Mouse (Mus musculus) E14TG2a.4 (cell line): ENCODE measurements around the gene Grn.

Experiments
- H3K27me3 ChIP-seq: 2 replicates; pipeline ENCODE4 v1.6.1; 2014; ENCODE audit warnings: low read length, control low read depth; ENCODE audit not compliant: insufficient read depth
- H3K36me3 ChIP-seq: 2 replicates; pipeline ENCODE4 v1.6.1; 2014; ENCODE audit warnings: low read length, control low read depth; ENCODE audit not compliant: insufficient read depth
- H3K4me1 ChIP-seq: replicated peaks from 2 replicates; pipeline ENCODE4 v1.6.1; 2014; ENCODE audit warnings: low read depth, low read length, control low read depth
- H3K4me3 ChIP-seq: replicated peaks from 2 replicates; pipeline ENCODE4 v1.5.1; 2014; ENCODE audit warnings: mild to moderate bottlenecking, low read length
- H3K9me3 ChIP-seq: 2 replicates; pipeline ENCODE4 v1.6.1; 2014; ENCODE audit warnings: low read length, control low read depth
- CTCF ChIP-seq: conservative IDR thresholded peaks from 2 replicates; pipeline ENCODE4 v1.5.1; 2014; ENCODE audit warnings: low read length
- NANOG ChIP-seq: IDR thresholded peaks from 2 replicates; pipeline ENCODE4 v1.6.1; 2014; ENCODE audit warnings: borderline replicate concordance, low read length, mixed read lengths
- POU5F1 ChIP-seq: IDR thresholded peaks from 2 replicates; pipeline ENCODE4 v1.6.1; 2014; ENCODE audit warnings: low read length, borderline replicate concordance

The Grn gene

DNA sequence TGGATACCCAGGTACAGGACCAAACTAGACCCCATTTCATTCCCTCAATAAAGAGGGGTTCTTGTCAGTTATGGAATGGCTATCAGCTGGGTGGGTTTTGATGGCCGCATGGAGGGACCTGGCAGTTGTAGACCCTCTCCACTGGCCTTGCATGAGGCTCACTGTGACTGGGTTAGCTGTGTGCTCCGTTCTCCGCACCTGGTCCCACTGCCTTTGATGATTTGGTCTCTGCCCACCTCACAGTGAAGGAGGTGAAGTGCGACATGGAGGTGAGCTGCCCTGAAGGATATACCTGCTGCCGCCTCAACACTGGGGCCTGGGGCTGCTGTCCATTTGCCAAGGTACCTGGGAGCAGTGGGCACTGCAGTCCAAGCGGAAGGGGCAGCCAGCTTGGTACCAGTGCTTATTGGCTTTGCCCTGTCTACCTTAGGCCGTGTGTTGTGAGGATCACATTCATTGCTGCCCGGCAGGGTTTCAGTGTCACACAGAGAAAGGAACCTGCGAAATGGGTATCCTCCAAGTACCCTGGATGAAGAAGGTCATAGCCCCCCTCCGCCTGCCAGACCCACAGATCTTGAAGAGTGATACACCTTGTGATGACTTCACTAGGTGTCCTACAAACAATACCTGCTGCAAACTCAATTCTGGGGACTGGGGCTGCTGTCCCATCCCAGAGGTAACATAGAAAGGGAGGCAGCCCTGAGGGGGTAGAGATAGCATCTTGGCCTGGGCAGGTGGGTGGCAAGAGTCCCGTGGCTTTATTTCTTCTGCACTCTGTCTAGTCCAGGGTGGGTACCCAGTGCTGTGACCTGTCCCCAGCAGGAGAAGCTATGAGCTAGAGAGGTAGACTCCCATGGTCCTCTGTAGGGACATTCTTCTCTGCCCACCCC lies 4.9 kb downstream of the Grn start:
- no peaks in the 10 kb centered on the region for H3K9me3 ChIP-seq
- peaks cover 68% of the 10 kb centered on the region for H3K4me1 ChIP-seq
- TF ChIP-seq NANOG (no peak), CTCF (no peak), POU5F1 (no peak)
- peaks cover 24% of the 10 kb centered on the region for H3K27me3 ChIP-seq
- H3K4me3 ChIP-seq = no peak overlapping the region
- H3K36me3 ChIP-seq = peaks cover 45% of the 10 kb centered on the region

DNA sequence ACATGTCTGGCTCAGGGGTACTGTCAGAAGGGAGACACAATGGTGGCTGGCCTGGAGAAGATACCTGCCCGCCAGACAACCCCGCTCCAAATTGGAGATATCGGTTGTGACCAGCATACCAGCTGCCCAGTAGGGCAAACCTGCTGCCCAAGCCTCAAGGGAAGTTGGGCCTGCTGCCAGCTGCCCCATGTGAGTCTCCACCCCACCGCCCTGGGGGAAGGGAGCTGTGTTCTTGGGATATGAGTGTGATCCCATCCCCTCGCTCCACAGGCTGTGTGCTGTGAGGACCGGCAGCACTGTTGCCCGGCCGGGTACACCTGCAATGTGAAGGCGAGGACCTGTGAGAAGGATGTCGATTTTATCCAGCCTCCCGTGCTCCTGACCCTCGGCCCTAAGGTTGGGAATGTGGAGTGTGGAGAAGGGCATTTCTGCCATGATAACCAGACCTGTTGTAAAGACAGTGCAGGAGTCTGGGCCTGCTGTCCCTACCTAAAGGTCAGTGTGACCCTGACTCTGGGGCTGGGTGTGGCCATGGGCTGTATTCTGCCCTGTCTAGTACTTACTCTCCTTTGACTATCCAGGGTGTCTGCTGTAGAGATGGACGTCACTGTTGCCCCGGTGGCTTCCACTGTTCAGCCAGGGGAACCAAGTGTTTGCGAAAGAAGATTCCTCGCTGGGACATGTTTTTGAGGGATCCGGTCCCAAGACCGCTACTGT lies 5.8 kb downstream of the Grn start:
- peaks cover 25% of the 10 kb centered on the region for H3K27me3 ChIP-seq
- TF ChIP-seq CTCF (no peak), NANOG (no peak), POU5F1 (no peak)
- peaks cover 45% of the 10 kb centered on the region for H3K36me3 ChIP-seq
- peaks cover 76% of the 10 kb centered on the region for H3K4me1 ChIP-seq
- no peaks in the 10 kb centered on the region for H3K9me3 ChIP-seq
- no peak overlapping the region for H3K4me3 ChIP-seq

DNA sequence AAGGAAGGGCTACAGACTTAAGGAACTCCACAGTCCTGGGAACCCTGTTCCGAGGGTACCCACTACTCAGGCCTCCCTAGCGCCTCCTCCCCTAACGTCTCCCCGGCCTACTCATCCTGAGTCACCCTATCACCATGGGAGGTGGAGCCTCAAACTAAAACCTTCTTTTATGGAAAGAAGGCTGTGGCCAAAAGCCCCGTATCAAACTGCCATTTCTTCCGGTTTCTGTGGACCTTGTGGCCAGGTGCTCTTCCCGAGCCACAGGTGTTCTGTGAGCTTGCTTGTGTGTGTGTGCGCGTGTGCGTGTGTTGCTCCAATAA lies 6.3 kb downstream of the Grn start:
- Histone ChIP-seq H3K27me3 (peaks cover 25% of the 10 kb centered on the region), H3K36me3 (peaks cover 45% of the 10 kb centered on the region), H3K4me1 (peaks cover 74% of the 10 kb centered on the region), H3K9me3 (no peaks in the 10 kb centered on the region), H3K4me3 (no peak overlapping the region)
- TF ChIP-seq POU5F1 (no peak), CTCF (no peak), NANOG (no peak)

DNA sequence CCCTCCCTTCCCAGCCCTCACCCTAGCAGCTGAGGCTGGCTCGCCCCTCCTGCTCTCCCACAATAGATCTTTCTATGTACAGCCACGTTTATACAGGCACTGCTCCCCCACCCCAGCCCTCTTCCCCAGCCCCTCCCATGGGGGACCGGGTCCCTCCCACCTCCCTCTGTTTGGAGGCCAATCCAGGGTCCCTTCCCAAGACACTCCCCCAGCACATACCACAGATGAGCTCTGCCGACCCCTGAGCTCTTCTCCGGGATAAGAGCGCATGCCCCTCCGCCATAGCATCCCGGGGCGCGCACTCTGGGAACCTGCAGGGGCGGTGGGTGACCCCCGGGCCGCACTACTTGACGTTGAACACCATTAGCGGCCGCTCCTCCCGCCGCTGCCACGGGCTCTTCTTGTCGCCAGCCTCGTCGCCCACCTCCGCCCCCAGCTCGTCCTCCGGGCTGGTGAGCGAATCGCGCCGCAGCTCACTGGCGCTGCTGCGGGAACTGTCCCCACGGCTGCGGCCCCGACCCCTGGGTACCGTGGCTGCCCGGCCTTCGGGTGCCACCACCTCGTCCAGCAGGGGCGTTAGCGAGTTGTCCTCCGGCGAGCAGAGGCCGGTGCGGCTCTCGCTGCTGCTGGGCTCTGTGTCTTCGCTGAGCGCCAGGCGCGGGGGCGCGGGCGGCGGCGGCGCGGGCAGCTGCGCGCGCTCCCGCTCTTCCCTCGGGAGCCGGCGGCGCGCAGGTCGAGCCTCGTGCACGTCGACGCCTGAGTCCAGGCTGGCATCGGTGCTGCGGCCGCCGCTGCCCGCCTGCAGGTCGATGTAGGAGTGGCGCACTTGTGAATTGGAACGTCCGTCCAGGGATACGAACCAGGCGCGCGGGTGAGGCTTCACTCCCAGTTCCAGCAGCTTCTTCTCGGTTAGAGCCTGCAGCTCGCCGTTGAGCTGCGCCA lies 7.3 kb downstream of the Grn start:
- no peak for TF ChIP-seq NANOG
- TF ChIP-seq POU5F1 = no peak

DNA sequence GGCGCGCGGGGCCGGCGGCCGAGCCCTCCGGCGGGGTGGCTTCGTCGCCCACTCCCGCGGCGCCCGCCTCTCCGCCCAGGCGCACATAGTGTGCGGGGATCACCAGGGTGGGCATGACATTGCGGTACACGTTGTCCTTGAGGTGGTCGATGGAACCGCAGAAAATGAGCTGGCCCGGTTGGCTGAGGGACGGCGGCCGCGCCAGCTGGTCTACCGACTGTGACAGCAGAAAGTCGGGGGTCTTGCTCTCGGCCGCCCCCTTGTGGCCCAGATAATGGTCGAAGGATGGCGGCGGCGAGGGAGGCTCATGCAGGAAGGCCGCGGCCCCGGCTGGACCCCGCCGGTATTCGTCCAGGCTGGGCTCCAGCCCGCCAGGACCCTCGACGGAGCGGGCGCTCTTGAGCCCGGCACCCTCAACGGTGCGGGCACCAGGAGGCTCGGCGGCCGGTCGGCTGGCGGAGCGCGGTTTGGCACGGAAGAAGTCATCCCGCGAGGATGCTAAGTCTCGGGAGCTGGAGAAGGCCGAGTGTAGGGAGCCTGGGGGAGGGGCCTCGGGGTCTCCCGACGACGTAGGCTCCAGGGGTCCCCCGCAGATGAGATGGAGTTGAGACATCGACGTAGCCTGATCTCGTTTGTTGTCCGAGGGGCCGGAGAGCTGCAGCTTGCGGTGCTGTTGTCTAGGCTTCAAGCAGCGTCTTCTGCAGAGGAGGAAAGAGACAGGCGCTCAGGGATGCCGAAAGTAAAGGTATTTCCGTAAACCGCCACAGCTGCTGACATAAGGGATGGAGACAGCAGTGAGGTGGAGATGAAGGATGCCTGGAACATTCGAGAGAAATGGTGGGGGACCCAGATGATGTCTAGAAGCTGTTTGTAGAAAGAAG lies 8.3 kb downstream of the Grn start:
- Histone ChIP-seq H3K4me1 (peaks cover 63% of the 10 kb centered on the region), H3K9me3 (no peaks in the 10 kb centered on the region), H3K36me3 (peaks cover 32% of the 10 kb centered on the region), H3K27me3 (peaks cover 31% of the 10 kb centered on the region), H3K4me3 (peak overlapping the region; percentile 90)
- TF ChIP-seq POU5F1 (no peak), NANOG (no peak), CTCF (peak; percentile 49)

More for the DNA sequence above, 7.3 kb downstream of the Grn start:
- Histone ChIP-seq H3K4me1 (peaks cover 69% of the 10 kb centered on the region), H3K9me3 (no peaks in the 10 kb centered on the region), H3K4me3 (peak overlapping the region; percentile 90), H3K27me3 (peaks cover 25% of the 10 kb centered on the region), H3K36me3 (peaks cover 43% of the 10 kb centered on the region)

DNA sequence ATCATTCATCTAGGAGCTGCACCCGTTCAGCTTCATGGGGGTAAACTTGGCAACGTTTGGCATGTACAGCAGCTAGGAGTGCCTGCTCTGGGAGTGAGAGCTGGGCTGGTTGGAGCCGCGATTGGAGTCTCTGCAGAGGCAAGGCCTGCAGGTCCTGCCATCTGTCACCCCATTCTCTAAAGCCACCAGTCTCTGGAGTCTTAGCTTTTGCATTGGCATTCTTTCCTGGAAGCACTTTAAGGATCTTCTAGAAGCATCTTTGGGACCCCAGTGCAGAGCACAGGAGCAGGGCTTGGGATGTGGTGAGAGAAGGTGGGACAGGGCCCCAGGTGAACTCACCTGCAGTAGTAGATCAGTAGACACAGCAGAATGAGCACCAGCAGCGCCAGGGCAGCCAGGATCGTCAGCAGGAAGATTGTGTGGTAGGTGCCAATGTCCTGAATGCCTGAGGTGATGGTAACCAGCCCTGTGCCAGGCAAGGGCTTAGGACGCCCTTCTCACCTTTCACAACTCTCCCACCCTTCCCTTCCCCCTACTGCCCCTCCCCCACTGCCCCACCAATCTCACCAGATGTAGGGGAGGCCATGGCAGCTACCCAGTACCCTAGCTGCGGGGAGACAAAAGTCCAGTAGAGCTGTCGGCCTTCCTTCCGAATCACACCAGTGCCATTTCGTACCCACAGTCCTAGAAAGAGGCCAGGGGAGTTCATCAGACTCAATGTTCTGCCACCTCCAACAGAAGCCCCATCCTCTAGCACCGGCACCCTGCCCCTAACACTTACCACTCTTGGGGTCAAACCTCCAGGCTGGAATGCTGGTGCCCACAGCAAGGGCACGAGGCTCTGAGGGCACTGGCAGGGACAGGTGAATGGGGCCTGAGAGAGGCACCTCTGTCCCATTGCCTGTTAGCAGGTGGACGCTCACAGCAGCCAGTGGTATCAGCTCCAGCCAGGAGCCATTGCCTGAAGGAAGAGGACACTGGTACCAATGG lies 9.3 kb downstream of the Grn start:
- TF ChIP-seq POU5F1 = no peak
- TF ChIP-seq NANOG = no peak
- TF ChIP-seq CTCF = no peak
- peak overlapping the region; percentile 90 for H3K4me3 ChIP-seq
- peaks cover 40% of the 10 kb centered on the region for H3K27me3 ChIP-seq
- H3K36me3 ChIP-seq = peaks cover 23% of the 10 kb centered on the region
- no peaks in the 10 kb centered on the region for H3K9me3 ChIP-seq
- H3K4me1 ChIP-seq = peaks cover 65% of the 10 kb centered on the region
